Mouse (Mus musculus) lung, embryonic 16.5 days (tissue): Measurements from ENCODE around the gene Scgn. TPM values are rescaled to one million over a fixed set of nuclear protein-coding genes. Genes with fewer than 3 reads are reported as not detected.

Experiments used
- ATAC-seq: fragments of 200-750 bp; cut with Nextera tagmentation; 2 replicates; pipeline ENCODE4 v1.8.0; 2017; ENCODE audit warnings: low read depth, mild to moderate bottlenecking, moderate library complexity
- H3K27ac ChIP-seq: fragments of 300-500 bp; sonication (generic); 2 replicates; pipeline ENCODE4 v1.5.1; 2014; ENCODE audit warnings: mild to moderate bottlenecking, control low read depth, low read length
- H3K27me3 ChIP-seq: fragments of 300-500 bp; sonication (generic); 2 replicates; pipeline ENCODE4 v1.6.1; 2014; ENCODE audit warnings: low read depth, low read length, mixed read lengths; ENCODE audit not compliant: control insufficient read depth, insufficient read depth
- H3K36me3 ChIP-seq: fragments of 300-500 bp; sonication (generic); 2 replicates; pipeline ENCODE4 v1.6.1; 2014; ENCODE audit warnings: low read length; ENCODE audit not compliant: control insufficient read depth, insufficient read depth
- H3K4me1 ChIP-seq: fragments of 300-500 bp; sonication (generic); replicated peaks from 2 replicates; pipeline ENCODE4 v1.6.1; 2014; ENCODE audit warnings: low read length, mixed read lengths; ENCODE audit not compliant: control insufficient read depth, insufficient read depth
- H3K4me2 ChIP-seq: fragments of 300-500 bp; sonication (generic); 2 replicates; pipeline ENCODE4 v1.6.1; 2014; ENCODE audit warnings: low read depth, low read length, control low read depth
- H3K4me3 ChIP-seq: fragments of 300-500 bp; sonication (generic); 2 replicates; pipeline ENCODE4 v1.5.1; 2014; ENCODE audit warnings: mild to moderate bottlenecking, low read length, control low read depth
- H3K9ac ChIP-seq: fragments of 300-500 bp; sonication (generic); 2 replicates; pipeline ENCODE4 v1.6.1; 2014; ENCODE audit warnings: low read length, control low read depth
- H3K9me3 ChIP-seq: fragments of 300-500 bp; sonication (generic); 2 replicates; pipeline ENCODE4 v1.6.1; 2016; ENCODE audit warnings: low read length; ENCODE audit not compliant: control insufficient read depth
- WGBS: fragments of 180-500 bp; shearing (Covaris S2); extraction: QIAGEN DNeasy Blood & Tissue Kit; methylation state at CpG from one replicate; pipeline ENCODE4 v1.1.7; 2014; 5-methylcytosine and 5-hydroxymethylcytosine counted together
- polyA plus RNA-seq: library from polyadenylated mRNA; unstranded; fragments of >200 nt; fragmentation: Nextera tagmentation; extraction: Ambion mirVana; gene quantifications from 2 replicates; pipeline ENCODE4 v1.2.1, GENCODE M21; 2015

The Scgn gene
- polyA plus RNA-seq, 1 experiment from 2014 or later: not detected

DNA sequence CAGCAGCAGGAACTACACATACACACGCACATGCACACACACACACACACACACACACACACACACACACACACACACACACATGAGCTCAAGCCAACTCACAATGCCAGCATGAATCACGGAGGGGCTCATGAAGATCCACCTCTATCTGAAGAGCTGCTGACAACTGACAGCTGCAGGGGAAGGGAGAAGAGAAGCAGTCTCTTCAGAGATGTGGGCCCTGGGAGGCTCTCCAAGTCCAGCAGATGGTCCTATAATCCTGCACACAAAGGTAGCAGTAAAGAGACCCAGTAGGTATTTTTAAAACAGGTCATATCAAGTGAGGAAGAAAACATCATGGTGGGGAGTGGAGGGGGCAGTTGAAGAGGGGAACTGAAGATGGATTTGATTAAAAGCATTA, 7.8 kb upstream of the Scgn start:
- WGBS: 66% methylated on average over 2 of the region's 2 CpGs
- no peak for ATAC-seq
- no peaks in the 10 kb centered on the region for H3K9me3 ChIP-seq
- no peaks in the 10 kb centered on the region for H3K36me3 ChIP-seq
- no peaks in the 10 kb centered on the region for H3K4me1 ChIP-seq
- H3K4me3 ChIP-seq: no peak overlapping the region
- no peak overlapping the region for H3K9ac ChIP-seq
- no peak overlapping the region for H3K27ac ChIP-seq
- no peak overlapping the region for H3K4me2 ChIP-seq
- no peaks in the 10 kb centered on the region; the same call in 1 of the 2 replicates for H3K27me3 ChIP-seq

DNA sequence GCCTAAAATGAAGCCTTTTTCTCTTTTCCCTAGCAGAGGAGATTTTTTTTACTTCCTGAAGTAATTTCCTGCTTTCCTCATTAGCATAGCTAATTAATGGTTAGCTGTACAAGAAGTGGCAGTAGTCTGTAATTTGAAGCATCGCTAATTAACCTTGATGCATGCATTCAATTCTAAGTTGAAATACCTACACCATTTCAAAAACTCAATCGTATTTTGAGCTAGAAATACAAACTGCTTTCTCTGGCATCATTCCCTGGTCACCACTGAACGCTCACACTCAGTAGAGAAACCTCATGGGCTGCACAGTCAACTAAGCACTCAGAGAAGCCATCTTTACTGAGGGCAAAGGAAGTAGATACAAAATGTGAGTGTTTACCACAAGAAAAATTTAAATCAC, 3.7 kb upstream of the Scgn start:
- peaks cover 8% of the 10 kb centered on the region; the same call in 1 of the 2 replicates for H3K27me3 ChIP-seq
- WGBS: 66% methylated on average over 3 of the region's 3 CpGs

DNA sequence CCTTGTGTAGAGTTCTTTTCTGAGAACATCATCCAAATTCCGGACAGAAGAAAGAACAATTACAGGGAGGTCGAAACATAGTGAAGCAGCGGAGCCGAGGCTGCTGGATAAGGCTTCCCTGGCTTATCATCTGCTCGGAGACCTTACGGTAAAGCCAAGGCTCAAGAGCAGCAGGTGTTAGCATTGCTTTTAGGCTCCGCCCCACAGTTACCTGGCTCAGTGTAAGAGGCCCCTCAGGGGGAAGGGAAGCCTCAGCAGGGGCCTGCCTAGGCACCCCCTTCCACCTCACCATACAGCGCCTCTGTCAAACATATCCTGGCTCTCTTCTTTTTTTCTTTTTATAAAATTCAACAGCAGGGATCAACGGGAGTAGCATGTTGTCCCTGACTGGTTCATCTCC, 3.0 kb upstream of the Scgn start:
- Histone ChIP-seq H3K4me3 (no peak overlapping the region), H3K4me1 (no peaks in the 10 kb centered on the region), H3K27me3 (peaks cover 8% of the 10 kb centered on the region; the same call in 1 of the 2 replicates), H3K9me3 (no peaks in the 10 kb centered on the region), H3K36me3 (no peaks in the 10 kb centered on the region), H3K9ac (no peak overlapping the region), H3K27ac (no peak overlapping the region), H3K4me2 (no peak overlapping the region)
- WGBS: 10% methylated on average over 9 of the region's 9 CpGs
- no peak for ATAC-seq

More for the DNA sequence above, 3.7 kb upstream of the Scgn start:
- ATAC-seq: no peak
- H3K4me1 ChIP-seq: no peaks in the 10 kb centered on the region
- no peak overlapping the region for H3K4me2 ChIP-seq
- no peak overlapping the region for H3K27ac ChIP-seq
- no peaks in the 10 kb centered on the region for H3K36me3 ChIP-seq
- H3K9ac ChIP-seq: no peak overlapping the region
- no peak overlapping the region for H3K4me3 ChIP-seq
- H3K9me3 ChIP-seq: no peaks in the 10 kb centered on the region

DNA sequence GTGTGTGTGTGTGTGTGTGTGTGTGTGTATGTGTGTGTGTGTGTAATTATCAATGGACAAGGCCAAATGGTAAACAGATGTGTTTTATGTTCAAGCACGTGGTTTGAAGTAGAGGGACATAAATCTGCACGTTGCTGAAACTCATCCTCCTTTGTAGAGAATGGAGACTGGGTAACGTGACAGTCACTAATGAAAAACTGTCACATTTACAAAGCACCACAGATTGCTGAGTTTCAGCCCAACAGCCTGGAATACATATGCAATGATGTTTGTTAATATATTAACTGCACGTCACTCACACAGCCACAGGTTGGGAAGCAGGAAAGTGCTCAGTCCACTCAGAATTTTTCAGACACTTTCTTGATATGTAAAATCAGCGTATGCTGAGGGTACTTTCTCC, 563 bp downstream of the Scgn start:
- no peak overlapping the region for H3K4me2 ChIP-seq
- H3K27ac ChIP-seq: no peak overlapping the region
- WGBS: 39% methylated on average over 5 of the region's 5 CpGs
- H3K27me3 ChIP-seq: peaks cover 8% of the 10 kb centered on the region; the same call in 1 of the 2 replicates
- no peak for ATAC-seq
- no peak overlapping the region for H3K4me3 ChIP-seq
- H3K9ac ChIP-seq: no peak overlapping the region
- H3K4me1 ChIP-seq: no peaks in the 10 kb centered on the region
- no peaks in the 10 kb centered on the region for H3K36me3 ChIP-seq
- no peaks in the 10 kb centered on the region for H3K9me3 ChIP-seq

- Histone ChIP-seq H3K4me3 (no peak overlapping the region), H3K9me3 (no peaks in the 10 kb centered on the region), H3K27me3 (no peaks in the 10 kb centered on the region), H3K4me2 (no peak overlapping the region), H3K9ac (no peak overlapping the region), H3K36me3 (no peaks in the 10 kb centered on the region), H3K4me1 (no peaks in the 10 kb centered on the region), H3K27ac (no peak overlapping the region)
- WGBS: 32% methylated on average over 3 of the region's 3 CpGs
- no peak for ATAC-seq
Observed at GRCm38 (mm10) chr13:23985130-23985529, 5.9 kb downstream of the Scgn start.

- WGBS: 33% methylated on average over 5 of the region's 5 CpGs
Observed at GRCm38 (mm10) chr13:23972271-23972670, 18.7 kb downstream of the Scgn start.

DNA sequence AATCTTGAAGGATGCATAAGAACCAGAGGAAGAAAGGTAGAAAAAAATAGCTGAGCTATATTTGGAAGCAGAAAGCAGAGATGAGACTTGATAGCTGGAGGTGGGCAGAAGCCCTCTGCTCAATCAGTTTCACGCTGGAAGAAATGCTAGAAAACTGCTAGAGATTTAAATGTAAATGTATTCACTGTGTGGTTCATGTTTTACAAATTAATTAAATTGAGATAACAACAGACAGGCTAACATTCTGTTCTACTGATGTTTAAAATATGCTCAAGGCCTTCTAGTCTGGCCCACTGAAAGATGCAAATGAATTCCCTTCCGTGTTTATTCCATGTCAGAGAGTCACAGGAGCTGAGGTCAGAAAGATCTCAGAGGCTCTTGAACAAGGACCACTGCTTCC, 19.1 kb downstream of the Scgn start:
- WGBS: 44% methylated on average over 2 of the region's 2 CpGs

More at GRCm38 (mm10) chr13:23972271-23972670, 18.7 kb downstream of the Scgn start:
- no peaks in the 10 kb centered on the region for H3K9me3 ChIP-seq
- no peak overlapping the region for H3K4me2 ChIP-seq
- no peak overlapping the region for H3K9ac ChIP-seq
- no peak for ATAC-seq
- H3K27me3 ChIP-seq: no peaks in the 10 kb centered on the region
- no peak overlapping the region for H3K4me3 ChIP-seq
- no peaks in the 10 kb centered on the region for H3K36me3 ChIP-seq
- H3K27ac ChIP-seq: no peak overlapping the region
- peaks cover 8% of the 10 kb centered on the region; the same call in 1 of the 2 replicates for H3K4me1 ChIP-seq

DNA sequence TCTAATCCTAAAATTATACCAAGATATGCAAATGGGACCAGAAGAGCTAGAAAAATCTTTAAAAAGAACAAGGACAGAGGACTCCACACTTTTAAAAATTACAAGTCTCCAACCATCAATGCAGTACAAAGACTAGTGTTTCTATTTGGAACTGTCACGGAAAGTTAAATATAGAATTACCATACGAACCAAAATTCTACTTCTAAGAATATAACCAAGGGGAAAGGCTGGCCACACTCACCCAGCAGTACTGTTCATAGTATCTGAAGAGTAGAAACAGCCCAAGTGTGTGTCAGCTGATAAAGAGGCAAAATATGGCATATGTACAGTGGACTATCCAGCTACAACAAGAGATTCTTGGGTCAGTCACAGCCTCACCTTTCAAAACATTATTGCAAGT, 26.1 kb downstream of the Scgn start:
- ATAC-seq: no peak
- 69% methylated on average over 2 of the region's 2 CpGs for WGBS
- no peaks in the 10 kb centered on the region for H3K27me3 ChIP-seq
- no peak overlapping the region for H3K4me3 ChIP-seq
- H3K27ac ChIP-seq: no peak overlapping the region
- no peak overlapping the region for H3K4me2 ChIP-seq
- no peaks in the 10 kb centered on the region for H3K4me1 ChIP-seq
- no peak overlapping the region for H3K9ac ChIP-seq
- H3K36me3 ChIP-seq: no peaks in the 10 kb centered on the region
- H3K9me3 ChIP-seq: no peaks in the 10 kb centered on the region

More for the DNA sequence above, 19.1 kb downstream of the Scgn start:
- no peaks in the 10 kb centered on the region for H3K27me3 ChIP-seq
- no peak for ATAC-seq
- no peak overlapping the region for H3K4me2 ChIP-seq
- peaks cover 8% of the 10 kb centered on the region; the same call in 1 of the 2 replicates for H3K4me1 ChIP-seq
- H3K27ac ChIP-seq: no peak overlapping the region
- no peak overlapping the region for H3K9ac ChIP-seq
- H3K4me3 ChIP-seq: no peak overlapping the region
- H3K9me3 ChIP-seq: no peaks in the 10 kb centered on the region
- no peaks in the 10 kb centered on the region for H3K36me3 ChIP-seq

DNA sequence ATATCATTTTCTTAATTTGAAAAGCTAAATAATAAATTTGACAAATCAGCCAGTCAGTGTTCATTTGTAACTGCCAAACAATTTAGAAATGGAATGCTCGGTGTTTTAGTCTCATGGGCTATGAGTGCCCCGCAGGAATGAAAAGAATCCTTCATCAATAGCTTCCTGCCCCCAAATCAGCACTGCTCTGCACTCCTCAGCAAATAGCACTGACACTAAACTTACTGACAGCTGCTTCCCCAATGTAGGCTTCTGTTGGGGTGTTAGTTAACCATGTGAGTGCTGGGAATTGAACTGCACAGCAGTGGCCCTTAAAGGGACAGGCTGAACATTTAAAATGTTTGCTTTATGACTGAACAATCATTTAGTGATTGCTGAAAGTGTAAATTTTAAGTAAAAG, 31.2 kb downstream of the Scgn start:
- ATAC-seq: no peak
- Histone ChIP-seq H3K9me3 (no peaks in the 10 kb centered on the region), H3K4me3 (no peak overlapping the region), H3K27ac (no peak overlapping the region), H3K27me3 (no peaks in the 10 kb centered on the region), H3K4me1 (no peaks in the 10 kb centered on the region), H3K4me2 (no peak overlapping the region), H3K9ac (no peak overlapping the region), H3K36me3 (no peaks in the 10 kb centered on the region)
- 10% methylated on average over 2 of the region's 2 CpGs for WGBS

- H3K27me3 ChIP-seq: no peaks in the 10 kb centered on the region
- H3K4me1 ChIP-seq: no peaks in the 10 kb centered on the region
- ATAC-seq: no peak
- no peak overlapping the region for H3K4me3 ChIP-seq
- 61% methylated on average over 3 of the region's 3 CpGs for WGBS
- no peak overlapping the region for H3K9ac ChIP-seq
- H3K9me3 ChIP-seq: no peaks in the 10 kb centered on the region
- no peaks in the 10 kb centered on the region for H3K36me3 ChIP-seq
- H3K27ac ChIP-seq: no peak overlapping the region
- no peak overlapping the region for H3K4me2 ChIP-seq
Observed at GRCm38 (mm10) chr13:23950928-23951327, 40.1 kb downstream of the Scgn start.
